Mouse (Mus musculus): Measurements from ENCODE around the gene Gm37419. TPM values are rescaled to one million over a fixed set of nuclear protein-coding genes. Genes with fewer than 3 reads are reported as not detected.

The Gm37419 gene
- polyA plus RNA-seq (2012; rRNA removed), result not detected in 2 replicates

DNA sequence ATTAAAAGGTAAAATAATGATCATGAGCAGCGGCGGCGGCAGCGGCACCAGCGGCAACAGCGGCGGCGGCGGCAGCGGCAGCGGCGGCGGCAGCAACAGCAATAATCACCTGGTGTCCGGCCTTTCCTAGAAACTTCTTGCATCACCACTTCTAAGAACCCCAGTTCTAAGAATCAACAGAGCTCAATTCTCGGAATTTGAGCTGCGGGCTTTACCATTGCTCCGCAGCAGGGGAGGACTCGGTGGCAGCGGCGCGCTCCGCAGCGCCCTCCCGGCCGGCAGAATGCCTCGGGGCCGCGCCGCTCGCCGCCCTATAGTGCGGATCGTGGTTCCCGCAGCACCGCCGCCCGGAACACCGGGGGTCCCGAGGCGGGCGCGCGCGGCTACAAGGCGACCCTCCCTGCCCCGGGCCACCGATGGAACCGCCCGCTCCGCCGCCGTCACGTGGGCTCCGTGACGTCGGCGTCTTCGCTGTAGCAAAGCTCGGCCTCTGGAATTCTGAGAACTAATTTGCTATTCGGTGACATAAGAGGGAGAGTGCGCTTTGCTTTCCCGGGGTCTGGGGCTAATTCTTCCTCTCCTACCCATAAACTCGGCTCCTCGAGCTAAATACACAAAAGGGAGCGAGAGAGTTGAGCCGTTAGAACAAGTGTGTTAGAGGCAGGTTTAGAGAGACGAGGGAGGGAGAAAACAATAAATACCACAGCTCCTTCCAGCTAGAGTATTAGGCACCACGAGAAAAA is at the start of gene Gm37419, which contains the start of gene Bcl6:
Gm37419 (plus strand) TSS at position 17 of the 743 bp plus-strand sequence.
Bcl6 (minus strand) TSS at position 387 of the 743 bp plus-strand sequence.

Other genes with a start within 250 kb of the Gm37419 start
- 137 and 155 TPM in 2 replicates for gene Sst, start 97.5 kb upstream of the Gm37419 start, polyA plus RNA-seq (2012; rRNA removed)
- gene Rtp2, start 56.1 kb upstream of the Gm37419 start, polyA plus RNA-seq (2012; rRNA removed), result 0.04 and 0.09 TPM in 2 replicates
- 4.1 TPM in 2 replicates for gene Bcl6, start 370 bp downstream of the Gm37419 start, polyA plus RNA-seq (2012; rRNA removed)

Data from central nervous system, embryonic 14 days (tissue).